Mouse (Mus musculus): Measurements from ENCODE around the gene Gm21190.
"Not testable (repeated sequence)": the region's sequence is repeated elsewhere in the genome, so short reads cannot be mapped to it uniquely, and the experiment has no call there.

DNA sequence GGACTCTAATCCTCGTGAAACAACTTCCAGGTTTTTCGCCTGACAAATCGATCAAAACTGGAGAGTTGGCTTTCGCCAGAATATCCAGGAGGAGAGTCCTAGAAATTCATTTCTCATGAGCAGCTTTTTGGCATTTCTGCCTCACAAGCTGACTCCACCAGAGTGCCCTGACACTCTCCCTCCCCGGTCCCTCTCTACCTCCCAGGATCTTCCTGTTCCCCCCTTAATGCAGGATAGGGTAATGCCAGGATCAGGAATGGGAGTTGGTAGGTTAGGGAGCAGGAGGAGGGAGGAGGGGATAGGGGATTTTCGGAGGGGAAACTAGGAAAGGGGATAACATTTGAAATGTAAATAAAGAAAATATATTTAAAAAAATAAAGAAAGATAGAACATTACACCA lies 19.6 kb upstream of the Gm21190 start:
- not testable (repeated sequence) for TF ChIP-seq POLR2A (IDR thresholded peaks at IDR 0.05; ENCODE audit: insufficient read depth, low read length); EP300 (IDR thresholded peaks at IDR 0.05; ENCODE audit: insufficient read depth, low read depth, low read length)
